Comparison of ENCODE assay signal across 11 mouse cellular contexts in genomic region chr17:36357512-36357911, GRCm38 (mm10). TPM values are rescaled to one million over a fixed set of nuclear protein-coding genes. Genes with fewer than 3 reads are reported as not detected.
DNase-seq lines count a peak whose midpoint lies in the region; ATAC-seq and TF ChIP-seq lines count a peak whose summit lies in the region.
"Not testable (repeated sequence)": the region's sequence is repeated elsewhere in the genome, so short reads cannot be mapped to it uniquely, and the experiment has no call there.
"Had no signal": no experiment of that assay in that cellular context is flagged by ENCODE, and none has a peak within 500 bp of the region (broad histone marks: within the 10 kb centered on the region; RNA-seq: fewer than 3 reads in every experiment).

No protein-coding gene starts in this region.

- not testable (repeated sequence) for H3K9me3 ChIP-seq in E14TG2a.4 (ENCODE audit: low read length); embryonic facial prominence, embryonic 14.5 days (ENCODE audit: control insufficient read depth, low read length); liver, embryonic 14.5 days (ENCODE audit: control insufficient read depth, low read length); neural tube, embryonic 11.5 days (ENCODE audit: control insufficient read depth, low read length)

- not testable (repeated sequence) for H3K9ac ChIP-seq in embryonic facial prominence, embryonic 14.5 days (ENCODE audit: low read depth, low read length); liver, embryonic 14.5 days (replicated peaks); neural tube, embryonic 11.5 days (ENCODE audit: low read length)

- not testable (repeated sequence) for H3K36me3 ChIP-seq in E14TG2a.4 (ENCODE audit: insufficient read depth, low read length); embryonic facial prominence, embryonic 14.5 days (ENCODE audit: control insufficient read depth, insufficient read depth, low read length); liver, embryonic 14.5 days (replicated peaks; ENCODE audit: control insufficient read depth, insufficient read depth, low read depth); neural tube, embryonic 11.5 days (ENCODE audit: control insufficient read depth, insufficient read depth, low read length)

- peak; percentile 30 for DNase-seq in brain, embryonic 14.5 days (ENCODE audit: low read depth)
- DNase-seq in embryonic facial prominence, embryonic 14.5 days (ENCODE audit: low spot score), result peak; percentile 11
- peak; percentile 55 for DNase-seq in heart, postnatal 4 days
- DNase-seq in layer of hippocampus, adult 2 months (ENCODE audit: low spot score in 2 of 2), result peak; percentile 23 to 62
- DNase-seq in liver, embryonic 14.5 days (ENCODE audit: low read depth in 3 of 3, low spot score in 3 of 3), result peak in 1 of 3 experiments; percentile 1
- peak; percentile 23 for DNase-seq in neural tube, embryonic 11.5 days (ENCODE audit: low spot score)
- peak; percentile 45 for DNase-seq in thymus, postnatal 25 days

- not testable (repeated sequence) for TF ChIP-seq EP300 in liver, embryonic 14.5 days (IDR thresholded peaks at IDR 0.05; ENCODE audit: low read depth)

- not testable (repeated sequence) for H3K4me3 ChIP-seq in E14TG2a.4 (replicated peaks; ENCODE audit: low read length); embryonic facial prominence, embryonic 14.5 days (ENCODE audit: low read depth, low read length); layer of hippocampus, adult 2 months; liver, embryonic 14.5 days (ENCODE audit: insufficient read depth in 1 of 2, low read depth in 2 of 2, low read length in 2 of 2); neural tube, embryonic 11.5 days (ENCODE audit: low read depth, low read length)

- H3K4me1 ChIP-seq in E14TG2a.4 (replicated peaks; ENCODE audit: low read depth, low read length); embryonic facial prominence, embryonic 14.5 days (ENCODE audit: control insufficient read depth, insufficient read depth, low read length); liver, embryonic 14.5 days (replicated peaks; ENCODE audit: control insufficient read depth in 2 of 2, insufficient read depth in 2 of 2, low read length in 1 of 2); neural tube, embryonic 11.5 days (ENCODE audit: control insufficient read depth, insufficient read depth, low read length): not testable (repeated sequence)

- H3K27ac ChIP-seq in embryonic facial prominence, embryonic 14.5 days (replicated peaks; ENCODE audit: low read depth, low read length); layer of hippocampus, adult 2 months; liver, embryonic 14.5 days; neural tube, embryonic 11.5 days (ENCODE audit: low read depth, low read length): not testable (repeated sequence)

- peak; percentile 53 for TF ChIP-seq CTCF in E14TG2a.4 (conservative IDR thresholded peaks at IDR 0.05; ENCODE audit: low read length)
- TF ChIP-seq CTCF in brain, embryonic 14.5 days (IDR thresholded peaks at IDR 0.05; ENCODE audit: borderline replicate concordance, extremely low read depth, insufficient read depth, insufficient read length), result peak; percentile 56; the same call in 1 of the 2 replicates
- peak; percentile 95 for TF ChIP-seq CTCF in layer of hippocampus, adult 2 months (conservative IDR thresholded peaks at IDR 0.05)
- TF ChIP-seq CTCF in liver, embryonic 14.5 days (IDR thresholded peaks at IDR 0.05; ENCODE audit: low read depth), result peak; percentile 69

- not testable (repeated sequence) for ATAC-seq in embryonic facial prominence, embryonic 14.5 days (ENCODE audit: low read depth); liver, embryonic 14.5 days (ENCODE audit: insufficient read depth); neural tube, embryonic 11.5 days (ENCODE audit: insufficient read depth, low FRiP score, low TSS enrichment)

- not testable (repeated sequence) for H3K27me3 ChIP-seq in E14TG2a.4 (ENCODE audit: insufficient read depth, low read length); embryonic facial prominence, embryonic 14.5 days (replicated peaks; ENCODE audit: control insufficient read depth, insufficient read depth, low read length); liver, embryonic 14.5 days (ENCODE audit: control insufficient read depth, insufficient read depth, low read length); neural tube, embryonic 11.5 days (ENCODE audit: control insufficient read depth, insufficient read depth, low read length)

- not testable (repeated sequence) for TF ChIP-seq POLR2A in brain, embryonic 14.5 days (IDR thresholded peaks at IDR 0.05; ENCODE audit: borderline replicate concordance, extremely low read depth, insufficient read depth, insufficient read length, poor library complexity, severe bottlenecking)

- H3K4me2 ChIP-seq in embryonic facial prominence, embryonic 14.5 days (ENCODE audit: low read depth, low read length); liver, embryonic 14.5 days (ENCODE audit: low read depth); neural tube, embryonic 11.5 days (ENCODE audit: low read depth): not testable (repeated sequence)

RNA-seq across cellular contexts. Expression of gene H2-M10.3, which starts 10.7 kb away (rescaled TPM):
- polyA plus RNA-seq in brain, embryonic 14.5 days (2012; rRNA removed), result not detected in 2 replicates
- polyA plus RNA-seq in embryonic facial prominence, embryonic 14.5 days (2014; fragmentation: Nextera tagmentation; extraction: Ambion mirVana), result not detected in 2 replicates
- not detected for total RNA-seq in heart, postnatal 4 days (2021)
- not detected for total RNA-seq in layer of hippocampus, adult 2 months (2021)
- polyA plus RNA-seq in liver, embryonic 14.5 days (2012; rRNA removed), result not detected in 2 replicates
- not detected in 2 replicates for polyA plus RNA-seq in liver, embryonic 14.5 days (2014; fragmentation: Nextera tagmentation; extraction: Ambion mirVana)
- not detected in 2 replicates for polyA plus RNA-seq in neural tube, embryonic 11.5 days (2014; fragmentation: Nextera tagmentation; extraction: Ambion mirVana)
- polyA plus RNA-seq: heart, embryonic 12.5 days; limb, embryonic 12.5 days; stomach, embryonic 14.5 days had no signal

RNA-seq across cellular contexts. Expression of gene H2-M10.1, which starts 31.6 kb away (rescaled TPM):
- not detected in 2 replicates for polyA plus RNA-seq in brain, embryonic 14.5 days (2012; rRNA removed)
- not detected in 2 replicates for polyA plus RNA-seq in embryonic facial prominence, embryonic 14.5 days (2014; fragmentation: Nextera tagmentation; extraction: Ambion mirVana)
- not detected for total RNA-seq in heart, postnatal 4 days (2021)
- total RNA-seq in layer of hippocampus, adult 2 months (2021), result not detected
- polyA plus RNA-seq in liver, embryonic 14.5 days (2012; rRNA removed), result not detected in 2 replicates
- polyA plus RNA-seq in liver, embryonic 14.5 days (2014; fragmentation: Nextera tagmentation; extraction: Ambion mirVana), result not detected in 2 replicates
- polyA plus RNA-seq in neural tube, embryonic 11.5 days (2014; fragmentation: Nextera tagmentation; extraction: Ambion mirVana), result not detected in 2 replicates
- polyA plus RNA-seq: heart, embryonic 12.5 days; limb, embryonic 12.5 days; stomach, embryonic 14.5 days had no signal
